Mouse (Mus musculus) G1E (cell line): ENCODE measurements around the gene Tmed1.

ENCODE experiments used
- CTCF ChIP-seq: IDR thresholded peaks from 2 replicates; pipeline ENCODE4 v1.5.1; 2012; ENCODE audit warnings: low read depth, low read length, inconsistent platforms, mixed read lengths
- GATA1 ChIP-seq: IDR thresholded peaks from 2 replicates; pipeline ENCODE4 v1.6.1; 2012; ENCODE audit warnings: borderline replicate concordance, low read length, inconsistent platforms, mixed read lengths
- GATA2 ChIP-seq: IDR thresholded peaks from 2 replicates; pipeline ENCODE4 v1.6.1; 2012; ENCODE audit warnings: low read depth, low read length, inconsistent platforms, borderline replicate concordance

- TF ChIP-seq CTCF (no peak), GATA1 (no peak), GATA2 (no peak)
Measured at GRCm38 (mm10) chr9:21496308-21497049, 13.6 kb downstream of the Tmed1 start.
